Mouse (Mus musculus) intestine, embryonic 14.5 days (tissue): ENCODE measurements around the gene Hand2. TPM values are rescaled to one million over a fixed set of nuclear protein-coding genes. Genes with fewer than 3 reads are reported as not detected.
A peak's percentile ranks its signal among the peaks of the same experiment; 100 is the strongest.

Source experiments
- ATAC-seq: fragments of 200-750 bp; cut with Nextera tagmentation; replicated peaks from 2 replicates; pipeline ENCODE4 v1.8.0; 2017; ENCODE audit warnings: low read depth, moderate number of reproducible peaks, moderate TSS enrichment, moderate library complexity; ENCODE audit not compliant: low FRiP score, low TSS enrichment
- DNase-seq: peaks from one replicate; pipeline ENCODE4 v3.0.0-alpha.2; 2018; ENCODE audit warnings: low spot score
- H3K27ac ChIP-seq: fragments of 300-500 bp; sonication (generic); 2 replicates; pipeline ENCODE4 v1.5.1; 2014; ENCODE audit warnings: low read depth, mild to moderate bottlenecking, control low read depth
- H3K27me3 ChIP-seq: fragments of 300-500 bp; sonication (generic); replicated peaks from 2 replicates; pipeline ENCODE4 v1.6.1; 2014; ENCODE audit warnings: low read length, control low read depth; ENCODE audit not compliant: control insufficient read depth, insufficient read depth
- H3K36me3 ChIP-seq: fragments of 300-500 bp; sonication (generic); 2 replicates; pipeline ENCODE4 v1.6.1; 2014; ENCODE audit warnings: low read length, control low read depth; ENCODE audit not compliant: control insufficient read depth, insufficient read depth
- H3K4me1 ChIP-seq: fragments of 300-500 bp; sonication (generic); replicated peaks from 2 replicates; pipeline ENCODE4 v1.6.1; 2014; ENCODE audit warnings: low read length, control low read depth, mixed read lengths; ENCODE audit not compliant: control insufficient read depth, insufficient read depth
- H3K4me2 ChIP-seq: fragments of 300-500 bp; sonication (generic); 2 replicates; pipeline ENCODE4 v1.6.1; 2014; ENCODE audit warnings: low read length
- H3K4me3 ChIP-seq: fragments of 300-500 bp; sonication (generic); 2 replicates; pipeline ENCODE4 v1.5.1; 2014; ENCODE audit warnings: low read depth, low read length, control low read depth, mixed read lengths
- H3K9ac ChIP-seq: fragments of 300-500 bp; sonication (generic); 2 replicates; pipeline ENCODE4 v1.6.1; 2014; ENCODE audit warnings: mild to moderate bottlenecking, low read length
- H3K9me3 ChIP-seq: fragments of 300-500 bp; sonication (generic); 2 replicates; pipeline ENCODE4 v1.6.1; 2016; ENCODE audit warnings: low read length, control low read depth; ENCODE audit not compliant: control insufficient read depth
- WGBS: fragments of 180-500 bp; shearing (Covaris S2); extraction: QIAGEN DNeasy Blood & Tissue Kit; methylation state at CpG from one replicate; pipeline ENCODE4 v1.1.7; 2014; 5-methylcytosine and 5-hydroxymethylcytosine counted together
- polyA plus RNA-seq: library from polyadenylated mRNA; unstranded; fragments of >200 nt; fragmentation: Nextera tagmentation; extraction: Ambion mirVana; gene quantifications from 2 replicates; pipeline ENCODE4 v1.2.1, GENCODE M21; 2014

The Hand2 gene
- polyA plus RNA-seq, 1 experiment from 2014 or later, result 13.1 TPM

GRCm38 (mm10) chr8:57333795-57334551 lies 13.2 kb downstream of the Hand2 start:
- ATAC-seq, result no peak; the same call in 1 of the 2 replicates
- peak overlapping the region; percentile 41 for H3K4me3 ChIP-seq
- peak overlapping the region; percentile 61 for H3K9ac ChIP-seq
- peak; percentile 83 for DNase-seq
- whole genome bisulfite sequencing, result under 1% methylated on average over 41 of the region's 41 CpGs
- H3K9me3 ChIP-seq, result no peaks in the 10 kb centered on the region
- H3K4me2 ChIP-seq, result peak overlapping the region; percentile 53
- H3K4me1 ChIP-seq, result 0 out of 2 replicates have a peak, but pooled peaks cover 4% of the 10 kb centered on the region
- H3K27ac ChIP-seq, result peak overlapping the region; percentile 85
- peaks cover 41% of the 10 kb centered on the region for H3K27me3 ChIP-seq
- no peaks in the 10 kb centered on the region for H3K36me3 ChIP-seq

GRCm38 (mm10) chr8:57334714-57335113 lies 13.9 kb downstream of the Hand2 start:
- Histone ChIP-seq H3K27ac (peak overlapping the region; percentile 85), H3K4me1 (0 out of 2 replicates have a peak, but pooled peaks cover 3% of the 10 kb centered on the region), H3K9ac (peak overlapping the region; percentile 61), H3K36me3 (no peaks in the 10 kb centered on the region), H3K4me2 (peak overlapping the region; percentile 53), H3K9me3 (no peaks in the 10 kb centered on the region), H3K27me3 (peaks cover 43% of the 10 kb centered on the region), H3K4me3 (peak overlapping the region; percentile 41)
- 18% methylated on average over 5 of the region's 5 CpGs for WGBS
- no peak for ATAC-seq
- DNase-seq, result peak; percentile 54

GRCm38 (mm10) chr8:57337271-57338030 lies 16.7 kb downstream of the Hand2 start:
- Histone ChIP-seq H3K9me3 (no peaks in the 10 kb centered on the region), H3K36me3 (no peaks in the 10 kb centered on the region), H3K27me3 (peaks cover 43% of the 10 kb centered on the region), H3K9ac (no peak overlapping the region), H3K27ac (no peak overlapping the region), H3K4me2 (no peak overlapping the region), H3K4me3 (no peak overlapping the region), H3K4me1 (0 out of 2 replicates have a peak, but pooled peaks cover 14% of the 10 kb centered on the region)
- DNase-seq (peak; percentile 41), ATAC-seq (no peak)
- WGBS, result 65% methylated on average over 4 of the region's 4 CpGs

GRCm38 (mm10) chr8:57339711-57340650 lies 19.2 kb downstream of the Hand2 start:
- H3K36me3 ChIP-seq, result no peaks in the 10 kb centered on the region
- 0 out of 2 replicates have a peak, but pooled peaks cover 14% of the 10 kb centered on the region for H3K4me1 ChIP-seq
- peak; percentile 55 for DNase-seq
- no peaks in the 10 kb centered on the region for H3K9me3 ChIP-seq
- peak overlapping the region; percentile 35; the same call in 1 of the 2 replicates for H3K9ac ChIP-seq
- peaks cover 65% of the 10 kb centered on the region for H3K27me3 ChIP-seq
- 42% methylated on average over 14 of the region's 14 CpGs for WGBS
- no peak for ATAC-seq
- H3K27ac ChIP-seq, result 0 out of 2 replicates have a peak overlapping the region, but pooled peaks have one; percentile 10
- peak overlapping the region; percentile 27; the same call in 1 of the 2 replicates for H3K4me3 ChIP-seq
- peak overlapping the region; percentile 53 for H3K4me2 ChIP-seq

GRCm38 (mm10) chr8:57340840-57341540 lies 20.2 kb downstream of the Hand2 start:
- Histone ChIP-seq H3K4me2 (peak overlapping the region; percentile 53), H3K36me3 (no peaks in the 10 kb centered on the region), H3K27me3 (peaks cover 63% of the 10 kb centered on the region), H3K4me1 (0 out of 2 replicates have a peak, but pooled peaks cover 14% of the 10 kb centered on the region), H3K4me3 (peak overlapping the region; percentile 27), H3K27ac (peak overlapping the region; percentile 10; the same call in 1 of the 2 replicates), H3K9ac (peak overlapping the region; percentile 35), H3K9me3 (no peaks in the 10 kb centered on the region)
- peak; percentile 50; the same call in 1 of the 2 replicates for ATAC-seq
- WGBS, result 10% methylated on average over 41 of the region's 41 CpGs
- peak; percentile 78 for DNase-seq

- peaks cover 3% of the 10 kb centered on the region; the same call in 1 of the 2 replicates for H3K36me3 ChIP-seq
- H3K9me3 ChIP-seq, result no peaks in the 10 kb centered on the region
- WGBS, result 31% methylated on average over 6 of the region's 6 CpGs
- H3K4me2 ChIP-seq, result peak overlapping the region; percentile 53
- ATAC-seq (no peak), DNase-seq (peak; percentile 58)
- H3K27ac ChIP-seq, result no peak overlapping the region
- 0 out of 2 replicates have a peak, but pooled peaks cover 14% of the 10 kb centered on the region for H3K4me1 ChIP-seq
- no peak overlapping the region for H3K9ac ChIP-seq
- peak overlapping the region; percentile 27; the same call in 1 of the 2 replicates for H3K4me3 ChIP-seq
- peaks cover 62% of the 10 kb centered on the region for H3K27me3 ChIP-seq
These were observed 20.7 kb downstream of the Hand2 start for GRCm38 (mm10) chr8:57341541-57341840.

GRCm38 (mm10) chr8:57342386-57343090 lies 21.8 kb downstream of the Hand2 start:
- Histone ChIP-seq H3K4me1 (0 out of 2 replicates have a peak, but pooled peaks cover 14% of the 10 kb centered on the region), H3K4me3 (no peak overlapping the region), H3K36me3 (peaks cover 4% of the 10 kb centered on the region; the same call in 1 of the 2 replicates), H3K27ac (no peak overlapping the region), H3K4me2 (no peak overlapping the region), H3K27me3 (peaks cover 65% of the 10 kb centered on the region), H3K9me3 (no peaks in the 10 kb centered on the region), H3K9ac (no peak overlapping the region)
- 43% methylated on average over 12 of the region's 12 CpGs for WGBS
- DNase-seq (no peak), ATAC-seq (no peak)
